Mouse (Mus musculus): ENCODE data around the gene Stk38. TPM values are rescaled to one million over a fixed set of nuclear protein-coding genes. Genes with fewer than 3 reads are reported as not detected.
A peak's percentile ranks its signal among the peaks of the same experiment; 100 is the strongest.
"Not testable (repeated sequence)": the region's sequence is repeated elsewhere in the genome, so short reads cannot be mapped to it uniquely, and the experiment has no call there.

Gene Stk38
- total RNA-seq, 4 experiments from 2014 or later = 56.9 to 81.7 (median 64.5) TPM

DNA sequence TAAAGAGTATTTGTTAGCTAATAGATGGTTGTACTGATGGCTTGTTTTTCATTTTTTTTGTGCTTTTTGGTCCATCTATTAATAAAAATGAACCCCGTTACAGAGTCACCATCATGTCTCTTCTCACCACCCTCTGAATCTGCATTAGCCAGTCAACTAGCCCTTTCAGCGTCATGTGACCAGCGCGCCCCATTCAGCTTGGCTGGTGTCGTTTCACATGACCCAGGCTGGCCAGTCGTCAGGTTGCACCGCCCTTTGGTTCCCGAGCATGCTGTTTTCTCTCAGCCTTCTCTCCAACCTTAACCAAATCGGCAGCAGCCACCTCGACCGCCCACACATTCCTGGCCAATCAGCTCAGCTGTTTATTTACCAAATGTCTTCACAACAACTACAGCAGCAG lies 31.6 kb upstream of the Stk38 start:
- DNase-seq (ENCODE audit: low spot score in 2 of 2) = no peak

GRCm38 (mm10) chr17:29035506-29035905 lies 27.7 kb upstream of the Stk38 start:
- DNase-seq (ENCODE audit: low spot score in 2 of 2) = no peak

- DNase-seq (ENCODE audit: low spot score in 2 of 2) = no peak
Measured at GRCm38 (mm10) chr17:29034264-29034663, 26.5 kb upstream of the Stk38 start.

DNA sequence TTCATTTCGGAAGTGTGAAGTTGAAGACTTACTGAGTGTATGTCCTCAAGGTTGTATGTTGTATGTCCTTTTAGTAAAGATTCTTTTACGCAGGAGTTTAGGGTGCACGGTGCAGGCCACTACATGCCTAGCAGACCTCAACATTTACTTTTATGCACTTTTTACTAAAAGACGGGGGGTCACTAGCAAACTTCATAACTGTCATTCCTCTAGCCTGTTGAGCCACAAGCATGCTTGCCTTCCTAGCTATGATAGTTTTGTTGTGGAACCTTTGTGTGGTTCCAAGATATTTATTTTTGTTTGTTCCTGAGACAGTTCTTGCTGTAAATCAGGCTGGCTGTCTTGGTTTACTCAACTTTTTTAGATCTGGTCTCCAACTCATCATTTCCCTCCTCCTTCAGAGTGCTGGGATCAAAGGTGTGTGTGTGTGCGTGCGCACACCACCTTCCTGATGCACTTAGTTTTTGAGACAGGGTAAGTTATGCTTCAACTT lies 25.8 kb upstream of the Stk38 start:
- DNase-seq (ENCODE audit: low spot score in 2 of 2) = no peak

DNA sequence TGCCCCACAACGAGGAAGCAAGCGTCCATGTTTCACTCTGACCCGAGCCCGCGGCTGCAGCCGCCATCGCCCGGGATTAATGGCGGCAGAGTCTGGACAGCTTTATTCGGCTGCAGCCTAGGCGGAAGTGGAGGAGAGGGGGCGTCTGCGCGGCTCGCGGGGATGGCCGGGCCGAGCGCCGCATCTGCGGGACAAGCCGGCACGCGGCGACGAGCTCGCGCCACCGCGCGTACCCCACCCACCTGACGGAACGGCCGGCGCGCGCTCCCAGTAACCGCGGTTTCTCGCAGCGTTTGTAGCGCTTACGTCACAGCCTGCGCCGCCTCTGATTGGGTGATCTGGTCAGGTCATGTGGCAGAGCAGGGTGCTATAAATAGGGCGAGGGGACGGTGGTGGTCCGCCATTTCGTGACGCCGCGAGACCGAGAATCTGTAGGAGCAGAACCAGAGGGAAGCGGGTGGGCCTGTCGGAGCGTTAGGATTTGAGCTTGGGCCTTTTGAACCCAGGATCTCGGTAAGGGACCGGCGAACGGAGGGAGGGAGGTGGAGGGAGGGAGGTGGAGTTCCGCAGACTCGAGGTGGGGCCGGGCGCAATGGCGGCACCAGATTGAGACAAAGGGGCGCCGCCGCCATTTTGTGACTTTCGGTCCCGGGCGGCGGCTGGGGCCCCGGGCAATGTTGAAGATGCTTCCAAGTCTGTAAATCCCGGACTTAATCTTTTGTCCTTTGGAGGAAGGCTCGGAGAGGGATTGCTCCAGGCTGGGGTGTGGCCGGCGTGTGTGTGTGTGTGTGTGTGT lies 24.7 kb upstream of the Stk38 start, which contains the start of gene Srsf3:
TSS of gene Srsf3 (plus strand) at position 355 of the 796 bp plus-strand sequence.
- DNase-seq (ENCODE audit: low spot score in 2 of 2) = peak; percentile 98 to 99

- no peak for DNase-seq (ENCODE audit: low spot score in 2 of 2)
Measured at GRCm38 (mm10) chr17:29031771-29032273, 24.0 kb upstream of the Stk38 start.

- DNase-seq (ENCODE audit: low spot score in 2 of 2) = not testable (repeated sequence)
Measured at GRCm38 (mm10) chr17:29031085-29031711, 23.4 kb upstream of the Stk38 start.

DNA sequence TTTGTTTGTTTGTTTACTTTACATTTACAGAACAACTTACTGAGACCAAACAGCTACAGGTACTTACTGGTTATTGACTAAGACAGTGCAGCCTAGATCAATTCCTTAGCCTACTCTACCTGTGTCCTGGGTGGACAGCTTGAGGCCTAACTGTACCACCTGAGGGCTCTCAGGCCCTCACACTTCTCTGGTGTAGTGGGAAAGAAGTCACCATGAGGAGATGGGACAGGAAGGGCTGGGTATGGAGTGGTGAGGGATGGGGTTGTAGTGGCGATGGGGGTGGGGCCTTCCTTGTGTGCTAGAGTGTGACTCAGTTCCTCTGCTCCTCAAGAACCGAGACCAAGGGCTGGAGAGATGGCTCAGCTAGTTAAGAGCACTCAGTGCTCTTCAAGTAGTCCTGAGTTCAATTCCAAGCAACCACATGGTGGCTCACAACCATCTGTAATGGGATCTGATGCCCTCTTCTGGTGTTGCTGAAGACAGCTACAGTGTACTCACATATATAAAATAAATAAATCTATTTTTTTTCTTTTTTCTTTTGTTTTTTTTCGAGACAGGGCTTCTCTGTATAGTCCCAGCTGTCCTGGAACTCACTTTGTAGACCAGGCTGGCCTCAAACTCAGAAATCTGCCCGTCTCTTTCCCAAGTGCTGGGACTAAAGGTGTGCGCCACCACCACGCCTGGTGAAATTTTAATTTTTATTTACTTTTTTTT lies 22.7 kb upstream of the Stk38 start:
- DNase-seq (ENCODE audit: low spot score in 2 of 2) = no peak

DNA sequence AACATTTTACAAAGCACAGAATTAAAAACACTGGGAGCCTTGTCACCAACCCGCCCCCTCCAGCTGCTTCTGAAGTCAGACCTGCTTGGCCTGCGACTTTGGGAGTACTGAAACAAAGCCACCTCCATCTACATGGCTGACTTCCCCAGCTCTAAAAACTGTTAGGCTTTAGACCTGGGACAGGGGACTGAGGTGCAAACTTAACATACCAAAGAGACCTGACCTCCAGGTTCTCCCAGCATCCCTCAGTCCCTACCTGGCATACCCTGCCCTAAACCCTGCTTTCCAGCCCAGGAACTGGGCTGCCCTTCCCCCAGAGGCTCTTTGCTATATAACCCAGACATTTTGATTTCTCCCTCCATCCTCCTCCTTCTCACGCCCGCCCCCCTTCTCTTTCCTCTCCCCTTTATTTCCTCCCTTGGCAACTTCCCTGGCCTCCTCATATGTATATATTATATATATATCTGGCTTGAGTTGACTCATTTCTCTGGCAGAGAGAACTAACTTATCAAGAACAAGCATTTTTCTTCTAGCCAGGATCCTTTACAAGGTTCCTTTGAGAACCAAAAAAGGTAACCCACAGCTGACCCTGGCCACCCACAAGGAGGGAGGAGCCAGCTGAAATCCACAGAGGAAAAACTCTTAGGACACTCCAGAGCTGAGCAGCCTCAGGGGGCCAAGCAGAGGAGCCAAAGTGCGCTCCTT lies 19.0 kb upstream of the Stk38 start:
- DNase-seq (ENCODE audit: low spot score in 2 of 2) = no peak

- DNase-seq (ENCODE audit: low spot score in 2 of 2) = no peak
Measured at GRCm38 (mm10) chr17:29024896-29025565, 17.2 kb upstream of the Stk38 start.

- no peak for DNase-seq (ENCODE audit: low spot score in 2 of 2)
Measured at GRCm38 (mm10) chr17:29024047-29024892, 16.5 kb upstream of the Stk38 start.

- no peak for DNase-seq (ENCODE audit: low spot score in 2 of 2)
Measured at GRCm38 (mm10) chr17:29023346-29023745, 15.6 kb upstream of the Stk38 start.

DNA sequence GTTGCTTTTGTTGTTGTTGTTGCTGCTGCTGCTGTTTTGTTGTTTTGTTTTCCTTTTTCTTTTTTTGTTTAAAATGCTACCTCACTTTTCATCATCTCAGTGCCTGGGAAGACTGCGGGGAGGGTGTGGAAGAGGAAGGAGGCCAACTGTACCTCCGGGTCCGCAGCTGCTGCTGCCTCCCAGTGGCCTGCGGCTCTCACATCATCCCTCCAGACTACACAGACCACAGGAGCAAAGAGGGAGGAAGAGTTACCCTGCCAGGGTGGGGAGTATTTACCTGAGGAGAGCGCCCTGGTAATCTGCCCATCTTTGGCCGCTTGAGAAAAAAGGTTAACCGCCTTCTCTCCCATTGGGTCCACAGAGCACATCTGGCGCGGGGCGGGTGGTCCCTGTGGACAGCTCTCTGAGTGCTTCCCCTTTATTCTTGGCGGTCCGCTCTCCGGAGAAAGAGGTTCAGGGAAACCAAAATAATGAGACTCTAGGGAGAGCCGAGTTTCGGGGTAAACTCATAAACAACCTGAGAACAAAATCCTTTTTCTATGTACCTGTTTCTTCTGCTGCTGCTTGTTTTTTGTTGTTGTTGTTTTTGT lies 14.5 kb upstream of the Stk38 start:
- DNase-seq (ENCODE audit: low spot score in 2 of 2) = no peak

- no peak for DNase-seq (ENCODE audit: low spot score in 2 of 2)
Measured at GRCm38 (mm10) chr17:29020444-29020843, 12.6 kb upstream of the Stk38 start.

GRCm38 (mm10) chr17:29019391-29019790 lies 11.6 kb upstream of the Stk38 start:
- no peak for DNase-seq (ENCODE audit: low spot score in 2 of 2)

DNA sequence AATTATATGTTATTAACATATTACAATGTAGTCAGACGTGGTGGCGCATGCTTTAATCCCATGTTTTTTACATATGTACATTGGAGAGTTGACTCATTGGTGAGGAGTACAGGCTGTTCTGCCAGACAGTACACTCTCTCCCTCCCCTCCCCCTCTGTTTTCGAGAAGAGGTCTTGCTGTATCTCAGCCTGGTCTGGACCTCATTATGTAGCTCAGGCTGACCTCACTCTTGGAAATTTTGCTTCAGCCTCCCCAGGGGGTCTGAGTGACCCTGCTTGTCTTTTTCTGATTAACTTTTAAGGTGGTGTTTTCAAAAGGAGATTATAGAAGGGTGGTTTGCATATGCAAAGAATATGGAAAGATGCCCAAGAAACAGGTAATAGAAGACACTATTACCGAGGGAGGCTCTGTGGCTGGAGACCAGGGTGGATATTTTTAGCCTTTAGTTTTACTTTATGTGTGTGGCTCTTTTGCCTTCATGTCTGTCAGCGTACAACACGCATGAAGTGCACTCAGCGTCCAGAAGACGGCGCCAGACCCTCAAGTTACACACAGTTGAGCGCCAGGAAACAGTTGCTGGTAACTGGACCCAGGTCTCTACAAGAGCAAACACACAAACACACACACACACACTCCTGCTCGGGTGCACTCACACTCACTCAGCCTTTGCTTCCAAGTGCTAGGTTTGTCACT lies 10.6 kb upstream of the Stk38 start:
- DNase-seq (ENCODE audit: low spot score in 2 of 2) = no peak

- no peak for DNase-seq (ENCODE audit: low spot score in 2 of 2)
Measured at GRCm38 (mm10) chr17:29016705-29017104, 8.9 kb upstream of the Stk38 start.

DNA sequence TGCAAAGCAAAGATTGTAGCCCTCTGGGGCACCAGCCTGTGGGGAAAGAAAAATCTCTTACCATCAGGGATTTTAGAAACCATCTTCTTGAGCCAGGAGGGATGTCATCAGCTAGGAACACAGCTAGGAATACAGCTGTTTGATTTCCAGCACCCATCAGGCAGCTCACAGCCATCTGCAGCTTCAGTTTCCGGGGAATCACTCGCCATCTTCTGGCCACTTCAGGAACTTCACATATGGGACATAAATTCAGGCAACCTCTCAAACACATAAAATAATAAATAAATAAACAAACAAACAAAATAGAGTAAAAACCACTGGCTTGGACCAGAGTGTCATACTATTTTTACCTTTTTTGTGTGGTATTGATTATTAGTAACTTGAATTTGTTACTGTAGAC lies 7.8 kb upstream of the Stk38 start:
- no peak for DNase-seq (ENCODE audit: low spot score in 2 of 2)

GRCm38 (mm10) chr17:29014235-29014634 lies 6.4 kb upstream of the Stk38 start:
- no peak for DNase-seq (ENCODE audit: low spot score in 2 of 2)
